Mouse (Mus musculus) CD4-positive, CD25-positive, alpha-beta regulatory T cell, adult 2 months (primary cell): ENCODE data around the gene Pwwp2b.

Experiments used
- DNase-seq: peaks from one replicate; pipeline ENCODE4 v3.0.0-alpha.2; 2012; ENCODE audit warnings: low read depth, low spot score

Pwwp2b gene

GRCm38 (mm10) chr7:139257752-139258542 lies 9.7 kb downstream of the Pwwp2b start:
- DNase-seq, result no peak

- no peak for DNase-seq
Observed at GRCm38 (mm10) chr7:139264337-139264736, 16.1 kb downstream of the Pwwp2b start.

GRCm38 (mm10) chr7:139265634-139266033 lies 17.4 kb downstream of the Pwwp2b start:
- DNase-seq, result no peak

- no peak for DNase-seq
Observed at GRCm38 (mm10) chr7:139266431-139266830, 18.1 kb downstream of the Pwwp2b start.

- no peak for DNase-seq
Observed at GRCm38 (mm10) chr7:139266886-139267870, 18.9 kb downstream of the Pwwp2b start.

- DNase-seq, result no peak
Observed at GRCm38 (mm10) chr7:139270738-139271137, 22.5 kb downstream of the Pwwp2b start.

GRCm38 (mm10) chr7:139271871-139272270 lies 23.6 kb downstream of the Pwwp2b start:
- no peak for DNase-seq

- DNase-seq, result no peak
Observed at GRCm38 (mm10) chr7:139272639-139273396, 24.5 kb downstream of the Pwwp2b start.

GRCm38 (mm10) chr7:139273397-139273719 lies 25.1 kb downstream of the Pwwp2b start:
- peak; percentile 25 for DNase-seq

GRCm38 (mm10) chr7:139275586-139275985 lies 27.3 kb downstream of the Pwwp2b start:
- DNase-seq, result no peak

GRCm38 (mm10) chr7:139276150-139276549 lies 27.9 kb downstream of the Pwwp2b start:
- DNase-seq, result no peak

- no peak for DNase-seq
Observed at GRCm38 (mm10) chr7:139277536-139277935, 29.3 kb downstream of the Pwwp2b start.

GRCm38 (mm10) chr7:139279571-139279970 lies 31.3 kb downstream of the Pwwp2b start:
- no peak for DNase-seq

- no peak for DNase-seq
Observed at GRCm38 (mm10) chr7:139280044-139280443, 31.8 kb downstream of the Pwwp2b start.

GRCm38 (mm10) chr7:139281195-139281594 lies 32.9 kb downstream of the Pwwp2b start:
- DNase-seq, result no peak

GRCm38 (mm10) chr7:139282037-139282436 lies 33.8 kb downstream of the Pwwp2b start:
- DNase-seq, result no peak

GRCm38 (mm10) chr7:139285295-139285943 lies 37.1 kb downstream of the Pwwp2b start:
- DNase-seq, result no peak

GRCm38 (mm10) chr7:139288540-139288939 lies 40.3 kb downstream of the Pwwp2b start:
- DNase-seq, result no peak

GRCm38 (mm10) chr7:139293350-139293749 lies 45.1 kb downstream of the Pwwp2b start:
- DNase-seq, result no peak

GRCm38 (mm10) chr7:139294076-139294475 lies 45.8 kb downstream of the Pwwp2b start:
- DNase-seq, result no peak

GRCm38 (mm10) chr7:139295653-139296052 lies 47.4 kb downstream of the Pwwp2b start:
- DNase-seq, result peak; percentile 46
